Mouse (Mus musculus) spleen, adult 2 months (tissue): ENCODE data around the gene H2afj. TPM values are rescaled to one million over a fixed set of nuclear protein-coding genes. Genes with fewer than 3 reads are reported as not detected.

ENCODE experiments used
- DNase-seq, 2 experiments: peaks; one replicate each; pipeline versions ENCODE4 v3.0.0 to v3.0.0-alpha.2; 2012 to 2021; ENCODE audit warnings: low spot score in 2 of 2, low read depth in 1 of 2
- H3K27ac ChIP-seq: fragments of 200-500 bp; 2 replicates; pipeline ENCODE4 v1.5.1; 2012; ENCODE audit warnings: low read length, inconsistent platforms; ENCODE audit not compliant: insufficient read depth
- H3K27me3 ChIP-seq: fragments of 200-500 bp; 2 replicates; pipeline ENCODE4 v1.6.1; 2012; ENCODE audit warnings: mild to moderate bottlenecking, moderate library complexity, low read length, inconsistent platforms; ENCODE audit not compliant: control insufficient read depth, insufficient read depth
- H3K36me3 ChIP-seq: fragments of 200-500 bp; 2 replicates; pipeline ENCODE4 v1.6.1; 2012; ENCODE audit warnings: mild to moderate bottlenecking, low read length, inconsistent platforms; ENCODE audit not compliant: control insufficient read depth, insufficient read depth
- H3K4me1 ChIP-seq: fragments of 200-500 bp; 2 replicates; pipeline ENCODE4 v1.6.1; 2011; ENCODE audit warnings: inconsistent platforms; ENCODE audit not compliant: control insufficient read depth, insufficient read depth, insufficient read length
- H3K4me3 ChIP-seq: fragments of 200-500 bp; 2 replicates; pipeline ENCODE4 v1.5.1; 2011; ENCODE audit warnings: mild to moderate bottlenecking, inconsistent platforms; ENCODE audit not compliant: insufficient read depth, insufficient read length; ENCODE audit errors: extremely low read depth
- CTCF ChIP-seq: fragments of 200-500 bp; IDR thresholded peaks from 2 replicates; pipeline ENCODE4 v1.5.1; 2011; ENCODE audit warnings: mild to moderate bottlenecking, inconsistent platforms; ENCODE audit not compliant: insufficient read depth, insufficient read length, insufficient replicate concordance; ENCODE audit errors: extremely low read depth
- POLR2A ChIP-seq: fragments of 200-500 bp; IDR thresholded peaks from 2 replicates; pipeline ENCODE4 v1.6.1; 2011; ENCODE audit warnings: low read depth, low read length, inconsistent platforms
- WGBS: fragments of 180-500 bp; shearing (Covaris S2); methylation state at CpG from one replicate; pipeline ENCODE4 v1.1.7; 2018; 5-methylcytosine and 5-hydroxymethylcytosine counted together
- polyA plus RNA-seq: library from polyadenylated mRNA; depleted of rRNA; stranded (reverse); fragments of >200 nt; gene quantifications from 2 replicates; pipeline ENCODE4 v1.2.3, GENCODE M21; 2012; rRNA removed

H2afj gene
- polyA plus RNA-seq, 1 experiment, result 228 TPM

- Histone ChIP-seq H3K36me3 (no peaks in the 10 kb centered on the region), H3K27me3 (no peaks in the 10 kb centered on the region), H3K4me3 (no peak overlapping the region), H3K4me1 (peaks cover 36% of the 10 kb centered on the region), H3K27ac (no peak overlapping the region)
- 42% methylated on average over 3 of the region's 3 CpGs for WGBS
- TF ChIP-seq CTCF (no peak), POLR2A (no peak)
- no peak for DNase-seq
Observed at GRCm38 (mm10) chr6:136852762-136853161, 44.7 kb downstream of the H2afj start.

GRCm38 (mm10) chr6:136854361-136854781 lies 46.3 kb downstream of the H2afj start:
- no peaks in the 10 kb centered on the region for H3K27me3 ChIP-seq
- no peaks in the 10 kb centered on the region for H3K36me3 ChIP-seq
- peaks cover 36% of the 10 kb centered on the region for H3K4me1 ChIP-seq
- 18% methylated on average over 11 of the region's 11 CpGs for WGBS
- H3K27ac ChIP-seq, result peak overlapping the region; percentile 57
- H3K4me3 ChIP-seq, result peak overlapping the region; percentile 2; the same call in 1 of the 2 replicates
- no peak for TF ChIP-seq CTCF
- TF ChIP-seq POLR2A, result no peak
- DNase-seq, result no peak

DNA sequence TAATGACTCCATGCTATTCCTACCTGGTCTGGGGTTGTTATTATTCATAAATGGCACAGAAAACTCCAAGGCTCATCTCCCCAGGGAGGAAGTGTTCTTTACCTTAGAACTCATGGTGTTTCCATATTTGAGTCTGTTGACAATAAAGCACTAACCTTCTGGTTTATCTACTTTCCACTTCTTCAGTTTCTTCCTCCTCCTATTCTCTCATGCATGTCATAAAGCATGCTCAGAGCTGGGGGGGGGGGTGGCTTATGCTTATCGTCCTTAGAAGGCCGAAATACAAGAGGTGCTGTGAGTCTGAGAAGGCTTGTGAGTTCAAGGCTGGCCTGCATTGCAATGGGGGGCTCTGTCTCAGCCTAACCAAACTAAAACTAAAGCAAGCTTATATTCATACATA lies 47.1 kb downstream of the H2afj start:
- TF ChIP-seq CTCF (no peak), POLR2A (no peak)
- no peaks in the 10 kb centered on the region for H3K27me3 ChIP-seq
- no peak for DNase-seq
- 21% methylated on average over 2 of the region's 2 CpGs for WGBS
- peaks cover 35% of the 10 kb centered on the region for H3K4me1 ChIP-seq
- no peaks in the 10 kb centered on the region for H3K36me3 ChIP-seq
- peak overlapping the region; percentile 57; the same call in 1 of the 2 replicates for H3K27ac ChIP-seq
- no peak overlapping the region for H3K4me3 ChIP-seq

DNA sequence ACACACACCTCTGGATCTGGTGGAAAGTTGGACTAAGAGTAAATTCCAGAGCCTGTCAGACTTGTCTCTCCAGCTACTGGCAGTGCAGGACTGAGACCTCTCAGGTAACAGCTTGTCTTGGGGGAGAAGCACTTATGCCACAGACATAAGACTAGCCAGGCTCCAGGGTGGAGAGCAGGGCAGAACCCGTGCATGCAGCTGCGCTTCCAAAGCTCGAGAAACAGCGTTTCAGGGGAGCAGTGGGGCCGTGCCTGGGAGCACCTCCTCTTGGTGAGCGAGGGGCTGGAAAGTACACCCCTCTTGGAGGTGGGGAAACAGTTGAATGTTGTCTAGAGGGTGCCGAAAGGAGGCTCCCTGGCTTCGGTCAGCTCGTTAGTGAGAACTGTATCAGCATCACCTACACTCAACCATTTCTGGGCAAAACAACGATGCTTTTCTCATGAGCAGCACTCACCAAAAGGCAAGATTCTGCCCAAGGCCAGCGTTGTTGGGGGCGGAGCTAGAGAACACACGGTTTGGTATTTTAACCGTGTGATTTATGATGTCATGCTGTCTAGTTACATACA lies 48.1 kb downstream of the H2afj start:
- Histone ChIP-seq H3K27ac (peak overlapping the region; percentile 43), H3K4me1 (peaks cover 31% of the 10 kb centered on the region), H3K27me3 (no peaks in the 10 kb centered on the region), H3K36me3 (no peaks in the 10 kb centered on the region), H3K4me3 (peak overlapping the region; percentile 31)
- 19% methylated on average over 14 of the region's 14 CpGs for WGBS
- no peak for TF ChIP-seq CTCF
- no peak for TF ChIP-seq POLR2A
- no peak for DNase-seq

GRCm38 (mm10) chr6:136857186-136857872 lies 49.3 kb downstream of the H2afj start, which contains the start of gene Art4:
TSS of gene Art4 (minus strand) at chr6:136857733.
- no peak for DNase-seq
- 10% methylated on average over 18 of the region's 18 CpGs for WGBS

GRCm38 (mm10) chr6:136857873-136858260 lies 49.8 kb downstream of the H2afj start:
- no peak for DNase-seq
- Histone ChIP-seq H3K27me3 (no peaks in the 10 kb centered on the region), H3K36me3 (no peaks in the 10 kb centered on the region), H3K4me3 (no peak overlapping the region), H3K4me1 (peaks cover 28% of the 10 kb centered on the region), H3K27ac (peak overlapping the region; percentile 46; the same call in 1 of the 2 replicates)
- no peak for TF ChIP-seq CTCF
- no peak for TF ChIP-seq POLR2A
- 24% methylated on average over 11 of the region's 11 CpGs for whole genome bisulfite sequencing

More at GRCm38 (mm10) chr6:136857186-136857872, 49.3 kb downstream of the H2afj start, which contains the start of gene Art4:
- peak within 1 kb of the TSS; percentile 22; the same call in 1 of the 2 replicates for H3K4me3 ChIP-seq
- H3K27ac ChIP-seq, result peak within 1 kb of the TSS; percentile 46; the same call in 1 of the 2 replicates
- peaks cover 31% of the 10 kb centered on the region for H3K4me1 ChIP-seq
- TF ChIP-seq POLR2A (no peak), CTCF (no peak)
- no peaks in the 10 kb centered on the region for H3K36me3 ChIP-seq
- no peaks in the 10 kb centered on the region for H3K27me3 ChIP-seq

DNA sequence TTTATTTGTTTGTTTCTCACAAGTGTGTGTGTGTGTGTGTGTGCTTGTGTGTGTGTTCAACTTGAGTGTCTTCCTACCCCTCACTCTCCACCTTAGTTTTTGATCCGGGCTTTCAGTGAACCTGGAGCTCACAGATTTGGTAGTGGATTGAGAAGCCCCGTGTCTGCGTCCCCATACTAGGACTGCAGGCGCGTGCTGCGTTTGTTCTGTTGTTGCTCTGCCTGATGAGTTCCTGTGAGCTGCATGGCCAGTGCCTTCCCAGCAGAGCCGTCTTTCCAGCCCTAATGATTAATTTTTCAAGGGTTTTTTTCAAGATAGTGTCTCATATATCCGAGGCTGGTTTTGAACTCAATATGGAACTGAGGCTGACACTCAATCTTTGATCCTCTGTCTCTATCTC lies 50.4 kb downstream of the H2afj start:
- Histone ChIP-seq H3K27me3 (no peaks in the 10 kb centered on the region), H3K36me3 (no peaks in the 10 kb centered on the region), H3K4me1 (peaks cover 28% of the 10 kb centered on the region), H3K27ac (no peak overlapping the region), H3K4me3 (no peak overlapping the region)
- DNase-seq, result no peak
- 88% methylated on average over 8 of the region's 8 CpGs for WGBS
- no peak for TF ChIP-seq CTCF

Other genes with a start within 250 kb of the H2afj start
- 64.4 and 64.6 TPM in 2 replicates for gene Plbd1, start 146.3 kb upstream of the H2afj start, polyA plus RNA-seq
- gene Gucy2c, start 26.5 kb upstream of the H2afj start, polyA plus RNA-seq, result 0.05 and 0.07 TPM in 2 replicates
- 1.2 and 3.6 TPM in 2 replicates for gene Hist4h4, start 3.8 kb upstream of the H2afj start, polyA plus RNA-seq
- 0.45 and 0.72 TPM in 2 replicates for gene BC049715, start 19.4 kb downstream of the H2afj start, polyA plus RNA-seq
- gene Wbp11, start 20.0 kb downstream of the H2afj start, polyA plus RNA-seq, result 33.5 and 39.5 TPM in 2 replicates
- gene Smco3, start 27.2 kb downstream of the H2afj start, polyA plus RNA-seq, result not detected in 2 replicates
- 2.5 and 4.8 TPM in 2 replicates for gene Art4, start 49.5 kb downstream of the H2afj start, polyA plus RNA-seq
- 39.8 and 47.7 TPM in 2 replicates for gene Mgp, start 67.6 kb downstream of the H2afj start, polyA plus RNA-seq
- gene Erp27, start 113.9 kb downstream of the H2afj start, polyA plus RNA-seq, result 10.5 and 16.2 TPM in 2 replicates
- 0.01 TPM in 1 of 2 replicates, not detected in the other for gene Pde6h, start 115.6 kb downstream of the H2afj start, polyA plus RNA-seq
- 361 and 386 TPM in 2 replicates for gene Arhgdib, start 133.7 kb downstream of the H2afj start, polyA plus RNA-seq